Mouse (Mus musculus): ENCODE measurements around the gene Csrnp1.
A peak's percentile ranks its signal among the peaks of the same experiment; 100 is the strongest.

Csrnp1 gene

DNA sequence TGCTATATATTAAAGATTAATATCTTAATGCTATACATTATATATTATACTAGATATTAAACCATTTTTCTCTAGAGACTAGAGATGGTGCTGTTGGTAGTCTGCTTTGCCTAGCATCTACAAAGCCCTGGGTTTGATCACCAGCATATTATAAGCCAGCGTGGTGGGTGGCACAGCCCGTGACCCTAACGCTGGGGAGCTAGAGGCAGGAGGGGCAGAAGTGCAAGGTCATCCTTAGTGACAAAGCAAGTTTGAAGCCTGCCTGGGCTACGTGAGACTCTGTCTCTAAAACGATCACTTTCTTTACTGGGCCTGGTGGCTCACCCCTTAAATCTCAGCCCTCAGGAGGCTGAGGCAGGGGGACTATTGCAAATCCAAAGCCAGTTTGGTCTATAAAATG, 18.4 kb upstream of the Csrnp1 start:
- no peak for DNase-seq (ENCODE audit: low spot score in 2 of 2)

DNA sequence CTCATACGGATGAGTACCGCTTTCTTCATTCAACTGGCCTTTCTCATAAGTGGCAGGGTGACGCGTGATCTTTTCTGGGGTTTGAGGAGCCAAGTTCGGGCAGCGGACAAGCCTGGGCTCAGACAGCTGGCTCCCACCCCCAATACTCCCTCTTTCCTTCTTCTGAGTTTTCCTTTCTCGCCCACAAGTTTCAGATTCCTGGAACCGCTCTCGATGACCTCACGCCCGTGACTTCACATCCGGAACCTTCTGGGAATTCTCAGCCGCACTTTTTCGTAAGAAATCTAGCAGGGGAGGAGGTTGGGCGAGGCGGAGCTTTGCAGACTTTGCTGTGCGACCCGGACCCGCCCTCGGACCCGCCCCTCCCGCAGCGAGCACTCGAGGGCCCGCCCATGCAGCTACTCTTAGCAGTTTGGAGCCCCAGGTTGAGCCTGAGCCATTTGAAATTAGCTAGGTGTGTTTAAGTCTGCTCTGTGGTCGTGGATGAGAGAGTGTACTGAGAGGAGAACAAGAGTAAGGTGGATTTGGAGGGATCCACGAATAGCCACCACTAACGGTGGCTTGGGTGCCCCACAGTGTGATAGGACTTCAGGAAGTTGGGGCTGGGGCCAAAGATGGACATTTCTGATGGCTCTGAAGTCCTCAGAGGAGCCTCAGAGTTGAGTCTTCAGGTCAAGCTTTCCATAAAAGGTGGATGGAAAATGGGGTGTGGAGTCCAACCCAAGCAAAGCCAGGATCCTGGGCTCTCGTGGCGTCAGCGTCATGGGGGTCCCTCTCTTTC, 17.7 kb upstream of the Csrnp1 start:
- peak in 1 of 2 experiments; percentile 53 for DNase-seq (ENCODE audit: low spot score in 2 of 2)

DNA sequence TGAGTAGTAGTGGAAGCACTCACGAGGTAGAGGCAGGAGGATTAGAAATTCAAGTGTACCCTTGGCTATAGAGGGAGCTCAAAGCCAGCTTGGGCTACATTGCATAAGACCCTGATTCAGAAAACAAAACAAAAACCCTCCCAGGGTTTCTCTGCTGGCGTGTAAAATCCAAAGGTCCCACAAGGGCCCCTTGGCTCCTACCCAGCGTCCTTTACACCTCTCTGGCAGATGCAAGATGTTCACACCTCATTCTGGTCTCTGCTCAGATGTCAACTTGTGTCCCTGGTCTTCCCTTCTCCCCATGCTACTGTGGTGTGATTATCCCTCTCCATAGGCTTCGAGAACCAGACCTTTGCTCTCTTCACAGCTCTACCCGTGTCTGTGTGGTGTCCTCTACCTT, 16.3 kb upstream of the Csrnp1 start:
- DNase-seq (ENCODE audit: low spot score in 2 of 2) = no peak

DNA sequence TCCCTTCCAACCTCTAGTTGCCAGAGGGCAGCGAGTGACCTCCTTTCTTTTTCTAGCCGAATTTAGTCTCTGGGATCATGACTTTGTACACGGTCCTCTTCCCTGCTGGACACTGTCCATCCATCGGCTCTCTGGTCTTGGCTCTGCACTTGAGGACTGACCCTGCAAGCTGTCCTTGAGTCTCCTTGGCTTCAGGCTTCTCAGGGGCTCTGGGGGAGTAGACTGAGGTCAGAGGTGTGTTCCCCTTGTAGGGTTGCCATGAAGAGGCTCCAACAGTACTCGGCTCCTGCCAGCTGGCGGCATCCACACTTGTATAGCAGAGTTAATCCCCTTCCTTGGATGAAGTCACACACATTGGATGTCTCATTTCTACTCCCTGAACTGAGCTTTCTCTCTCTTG, 15.2 kb upstream of the Csrnp1 start:
- DNase-seq (ENCODE audit: low spot score in 2 of 2) = no peak

DNA sequence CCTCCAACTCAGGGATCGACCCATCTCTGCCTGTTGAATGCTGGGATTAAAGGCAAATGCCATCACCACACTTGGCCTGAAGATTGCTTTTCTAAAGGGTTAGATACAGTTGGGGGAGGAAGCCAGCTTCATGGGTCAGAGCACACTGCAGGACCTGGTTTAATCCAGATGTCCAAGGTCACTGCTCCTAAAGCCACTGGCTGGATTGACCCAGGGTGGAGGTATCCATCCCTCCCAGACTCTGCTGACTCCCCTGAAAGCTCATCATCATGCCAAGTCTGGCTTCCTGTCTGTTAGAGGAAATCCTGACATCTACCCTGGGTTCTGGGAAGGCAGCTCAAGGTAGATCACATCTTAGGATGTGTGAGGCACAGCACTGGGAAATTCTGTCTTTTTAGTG, 14.3 kb upstream of the Csrnp1 start:
- DNase-seq (ENCODE audit: low spot score in 2 of 2) = no peak

DNA sequence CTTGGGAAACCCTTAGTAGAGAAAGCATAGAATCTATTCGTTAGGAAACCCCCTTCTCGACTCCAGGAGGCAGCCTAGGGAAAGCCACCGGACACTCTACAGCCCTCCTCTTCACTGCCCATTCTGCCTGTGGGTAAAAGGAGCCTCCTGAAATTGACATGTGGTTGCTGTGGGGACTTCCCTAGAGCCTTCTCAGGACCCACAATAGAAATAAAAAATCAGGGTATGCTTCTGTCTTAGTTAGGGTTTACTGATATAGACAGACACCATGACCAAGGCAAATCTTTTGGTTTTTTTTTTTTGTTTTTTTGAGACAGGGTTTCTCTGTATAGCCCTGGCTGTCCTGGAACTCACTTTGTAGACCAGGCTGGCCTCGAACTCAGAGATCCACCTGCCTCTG, 11.6 kb upstream of the Csrnp1 start:
- DNase-seq (ENCODE audit: low spot score in 2 of 2) = no peak

DNA sequence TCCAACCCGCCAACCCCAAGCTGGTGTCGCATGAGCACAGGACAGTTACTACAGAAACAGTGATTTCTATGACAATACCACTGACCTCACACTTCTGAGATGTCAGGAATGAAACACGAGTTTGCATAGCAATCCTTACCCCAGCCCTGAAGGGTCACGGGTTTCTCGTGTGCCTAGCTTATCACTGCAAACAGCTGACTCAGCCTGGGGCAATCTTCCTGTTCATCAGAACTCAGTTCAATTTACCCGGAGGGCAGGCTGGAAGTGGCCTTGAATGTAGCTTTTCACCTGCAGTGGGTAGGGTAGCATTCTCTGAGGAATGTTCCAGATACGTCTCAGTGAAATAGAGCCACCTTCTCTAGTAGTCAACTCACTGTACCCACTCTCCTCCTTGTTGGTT, 9.7 kb upstream of the Csrnp1 start:
- DNase-seq (ENCODE audit: low spot score in 2 of 2) = no peak

DNA sequence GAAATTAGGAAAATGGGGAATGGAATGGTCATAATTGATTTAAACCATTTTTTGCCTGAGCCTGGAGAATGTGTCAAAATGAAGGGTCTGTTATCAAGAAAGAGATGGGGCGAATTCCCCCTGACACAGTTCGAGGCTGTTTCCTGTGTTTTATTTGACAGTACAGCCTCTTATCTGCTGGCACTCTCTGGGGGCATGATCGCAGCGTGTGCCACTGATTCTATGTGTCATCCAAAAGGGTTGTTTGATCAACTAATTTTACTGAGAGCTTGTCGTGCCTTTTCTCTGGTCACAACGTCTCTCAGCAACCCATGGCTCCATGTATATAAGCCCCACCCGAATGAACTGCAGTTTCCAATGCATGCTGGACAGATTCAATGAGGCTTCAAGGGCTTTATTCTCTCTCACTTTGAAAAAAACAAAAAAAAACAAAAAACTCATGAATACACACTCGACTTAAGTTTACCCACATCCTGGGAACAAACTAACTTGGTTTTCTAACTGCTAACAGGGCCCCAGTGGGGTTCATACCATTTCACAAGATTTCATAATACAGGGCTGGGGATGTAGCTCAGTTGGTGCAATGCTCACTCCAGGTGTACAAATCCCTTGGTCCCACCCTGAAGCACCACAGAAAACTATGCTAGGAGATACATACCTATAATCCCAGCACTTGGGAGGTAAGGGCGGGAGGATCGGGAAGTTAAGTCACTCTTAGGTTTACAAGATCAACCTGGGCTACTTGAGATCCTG, 8.8 kb upstream of the Csrnp1 start:
- DNase-seq (ENCODE audit: low spot score in 2 of 2) = no peak

DNA sequence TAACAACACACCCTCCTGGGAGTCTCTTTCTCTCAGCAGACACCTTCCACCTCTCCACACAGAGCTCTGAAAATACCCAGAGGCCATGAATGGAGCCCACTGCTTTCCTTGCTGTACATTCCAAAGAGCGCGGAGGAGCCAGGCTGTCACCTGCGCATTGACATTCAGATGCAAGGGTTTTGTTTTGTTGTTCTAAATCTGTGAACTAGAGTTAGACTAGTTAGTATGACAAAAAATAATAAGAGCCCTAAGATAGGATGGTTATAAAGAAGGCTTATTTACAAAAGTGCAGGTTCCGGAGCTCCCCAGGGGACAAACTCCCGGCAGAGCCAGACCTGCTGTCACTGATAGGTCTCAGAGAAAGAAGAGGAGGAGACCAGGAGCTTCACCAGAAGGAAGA, 6.9 kb upstream of the Csrnp1 start:
- no peak for DNase-seq (ENCODE audit: low spot score in 2 of 2)

DNA sequence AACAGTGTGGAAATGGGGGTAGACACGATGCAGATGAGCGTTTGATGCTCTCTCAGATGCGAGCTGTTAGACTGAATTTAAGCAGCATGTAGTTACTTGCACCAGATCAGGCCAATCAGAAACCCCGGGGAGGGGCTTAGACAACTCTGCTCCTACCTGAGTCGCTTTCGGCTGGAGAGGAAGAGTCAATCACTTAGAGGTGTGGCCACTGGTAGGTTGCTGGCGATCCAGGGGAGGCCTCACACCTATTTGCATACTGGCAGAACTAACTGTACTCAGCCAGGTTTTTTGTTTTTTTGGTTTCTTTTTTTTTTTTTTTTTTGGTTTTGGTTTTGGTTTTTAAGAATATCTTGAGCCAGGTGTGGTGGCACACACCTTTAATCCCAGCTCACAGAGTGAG, 3.8 kb upstream of the Csrnp1 start:
- peak in 1 of 2 experiments; percentile 55 for DNase-seq (ENCODE audit: low spot score in 2 of 2)

DNA sequence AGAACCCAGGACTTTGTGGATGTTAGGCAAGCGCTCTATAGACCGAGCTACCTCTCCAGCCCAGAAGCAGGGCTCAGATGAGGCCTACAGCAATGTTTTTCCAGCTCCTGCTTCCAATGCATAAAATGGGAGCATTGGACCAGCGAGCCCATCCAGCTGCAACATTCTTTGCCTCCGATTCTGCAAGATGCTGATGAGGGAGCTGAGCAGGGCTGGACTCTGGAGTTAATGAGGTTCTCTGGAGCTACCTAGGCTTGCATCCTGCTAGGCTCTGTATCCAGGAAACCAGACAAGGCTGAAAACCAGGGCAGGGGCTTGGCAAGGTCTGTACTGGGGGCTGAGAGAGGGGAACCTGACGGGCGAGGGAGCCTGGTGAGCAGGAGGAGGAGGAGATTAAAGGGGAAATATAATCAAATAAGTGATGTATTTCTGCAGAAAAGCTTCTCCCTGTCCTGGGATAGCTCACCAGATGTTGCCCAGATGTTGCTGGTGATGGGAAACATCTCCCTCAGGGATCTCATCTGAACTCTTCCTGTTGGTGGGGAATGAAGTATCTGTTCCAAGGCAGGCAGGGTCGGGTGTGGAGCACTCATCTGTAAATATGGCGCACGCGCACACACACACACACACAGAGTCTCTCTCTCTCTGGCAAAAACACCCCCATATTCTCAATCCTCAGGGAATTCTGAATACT, 1.6 kb upstream of the Csrnp1 start:
- no peak for DNase-seq (ENCODE audit: low spot score in 2 of 2)

DNA sequence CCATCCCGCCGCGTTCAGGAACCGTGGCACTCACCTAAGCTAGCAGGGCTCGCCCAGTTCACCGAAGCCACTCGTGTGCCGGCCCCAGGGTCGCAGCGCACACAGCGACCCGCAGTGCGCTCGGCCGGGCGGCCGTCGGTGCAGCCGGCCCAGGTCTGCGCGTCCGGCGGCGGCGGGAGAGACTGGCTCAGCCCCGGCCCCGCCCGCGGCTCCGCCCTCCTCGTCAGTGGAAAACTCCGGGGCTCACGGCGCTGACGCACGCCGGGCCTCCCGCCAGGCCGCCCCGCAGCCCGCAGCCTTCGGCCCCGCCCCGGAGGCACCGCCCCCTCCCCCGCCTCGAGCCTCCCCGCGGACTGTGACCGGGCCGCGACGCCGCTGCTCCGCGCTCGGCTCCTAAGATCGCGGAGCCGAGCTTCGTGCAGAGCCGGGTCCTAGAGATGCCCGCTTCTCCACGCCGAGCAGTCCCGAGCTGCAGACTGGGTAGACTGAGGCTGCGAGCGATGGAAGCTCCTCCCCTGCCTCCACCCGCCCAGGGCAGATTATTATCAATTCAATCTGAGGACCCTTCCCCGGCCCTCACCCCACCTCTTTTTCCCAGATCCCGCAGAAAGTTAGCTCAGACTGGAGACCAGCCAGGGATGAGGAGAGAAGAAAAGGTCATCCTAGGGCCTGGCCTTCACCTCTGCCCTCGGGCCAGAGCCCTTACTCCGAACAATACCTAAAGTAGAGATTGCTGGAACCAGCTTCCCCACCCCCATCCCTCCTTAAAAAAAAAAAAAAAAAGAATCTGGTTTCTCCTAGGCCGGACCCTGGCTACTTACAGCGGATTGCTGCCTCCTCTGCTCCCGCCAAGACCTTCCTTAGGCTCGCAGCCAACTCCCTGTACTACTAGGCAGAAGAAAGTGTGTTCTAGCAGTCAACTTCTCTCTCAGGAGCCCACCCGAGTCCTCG, 598 bp downstream of the Csrnp1 start:
- peak; percentile 80 to 85 for DNase-seq (ENCODE audit: low spot score in 2 of 2)

DNA sequence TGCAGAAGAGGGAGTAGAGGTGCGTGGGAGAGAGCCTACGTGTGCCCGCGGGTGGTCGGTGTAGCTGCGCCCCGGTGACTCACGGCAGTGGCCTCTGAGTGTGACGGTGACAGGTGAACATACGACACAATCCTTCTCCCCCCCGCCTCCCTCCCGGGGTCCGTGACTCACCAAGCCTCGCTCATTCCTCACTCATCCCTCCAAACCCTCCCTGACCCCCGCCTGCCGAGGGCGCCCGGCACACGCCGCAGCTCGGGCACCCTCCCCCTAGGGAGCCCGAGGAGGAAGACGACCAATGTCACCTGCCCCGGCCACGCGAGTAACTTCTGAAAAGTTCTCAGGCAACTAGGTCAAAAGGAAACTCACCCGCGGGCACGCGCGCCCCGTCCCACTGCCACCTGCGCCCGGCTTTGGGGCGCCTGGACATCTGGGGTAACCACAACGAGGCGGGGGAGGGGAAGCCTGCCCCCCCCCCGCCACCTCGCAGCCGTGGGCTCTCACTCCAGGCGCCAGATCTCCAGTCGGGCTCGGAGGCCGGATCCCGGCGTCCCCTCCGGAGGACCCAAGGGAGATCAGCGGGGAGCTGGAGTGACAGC, 1.4 kb downstream of the Csrnp1 start:
- DNase-seq (ENCODE audit: low spot score in 2 of 2) = peak; percentile 69 to 84

DNA sequence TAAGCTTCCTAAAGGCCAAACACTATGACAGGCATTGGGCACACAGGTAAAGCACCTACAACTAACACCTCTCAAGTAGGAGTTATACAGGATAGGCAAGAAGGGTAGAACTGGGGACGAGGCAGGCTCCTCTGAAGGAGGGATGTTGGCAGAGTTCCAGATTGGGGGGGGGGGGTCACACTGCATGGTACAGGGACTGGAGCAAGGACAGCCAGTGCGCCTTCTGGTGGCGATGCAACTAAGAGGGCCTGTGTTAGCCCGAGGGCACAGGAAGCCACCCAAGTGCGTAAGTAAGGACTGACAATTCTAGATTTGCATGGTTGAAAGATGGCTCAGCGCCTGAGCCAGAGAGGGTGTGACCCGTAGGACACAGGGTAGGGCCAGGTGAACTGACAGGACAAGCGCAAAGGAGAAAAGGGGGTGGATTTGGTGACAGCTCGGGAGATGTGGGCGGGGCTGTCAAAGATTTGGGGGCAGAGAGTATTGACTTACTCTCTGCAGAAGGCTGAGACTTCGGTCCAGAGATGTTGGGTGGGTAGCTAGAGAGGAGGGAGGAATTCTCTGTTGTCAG, 2.1 kb downstream of the Csrnp1 start:
- DNase-seq (ENCODE audit: low spot score in 2 of 2) = peak; percentile 76 to 87

DNA sequence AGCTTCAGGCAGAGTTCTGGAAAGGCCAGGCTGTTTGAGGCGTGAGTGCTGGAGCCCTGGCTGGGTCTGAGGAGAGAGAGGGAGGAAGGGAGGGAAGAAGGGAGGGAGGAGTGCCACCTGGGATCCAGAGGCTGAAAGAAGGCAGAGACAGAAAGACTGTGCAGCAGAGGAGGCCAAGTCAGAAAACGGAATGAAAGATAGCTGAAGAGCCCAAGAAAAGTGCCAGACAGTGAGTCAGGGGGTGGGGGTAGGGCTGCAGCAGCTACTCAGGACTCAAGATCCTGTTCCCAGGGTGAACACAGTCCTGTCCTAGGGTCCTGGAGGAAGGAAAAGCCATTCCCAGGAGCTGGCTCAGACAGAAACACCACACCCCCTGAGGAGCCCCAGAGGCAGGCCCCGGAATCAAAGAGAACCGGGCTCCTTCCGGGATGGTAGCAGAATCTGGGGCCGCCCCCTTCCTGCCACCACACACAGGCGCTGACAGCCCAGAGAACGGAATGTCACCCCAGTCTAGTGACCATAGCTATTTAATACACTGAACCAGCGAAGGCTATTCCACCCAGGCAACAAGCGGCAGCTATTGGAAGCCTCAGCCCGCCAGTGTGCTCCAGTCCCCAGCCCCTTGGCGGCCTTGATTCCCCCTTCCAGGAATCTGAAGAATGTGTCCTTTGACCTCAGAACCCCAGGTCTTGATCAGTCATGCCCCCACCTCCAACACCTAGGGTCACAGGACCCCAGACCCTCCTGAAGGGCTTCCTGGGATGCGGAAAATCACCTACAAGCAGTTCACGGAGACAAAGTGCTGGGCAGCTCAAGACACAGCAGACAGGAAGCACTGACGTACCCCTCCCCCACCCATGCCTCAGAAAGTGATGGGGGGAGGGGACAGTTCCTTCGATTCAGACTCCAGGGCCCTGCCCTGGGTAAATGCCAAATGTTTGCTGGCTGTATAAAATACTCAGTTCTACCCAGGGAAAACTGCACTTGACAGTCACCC, 3.0 kb downstream of the Csrnp1 start:
- peak; percentile 74 for DNase-seq (ENCODE audit: low spot score in 2 of 2)

DNA sequence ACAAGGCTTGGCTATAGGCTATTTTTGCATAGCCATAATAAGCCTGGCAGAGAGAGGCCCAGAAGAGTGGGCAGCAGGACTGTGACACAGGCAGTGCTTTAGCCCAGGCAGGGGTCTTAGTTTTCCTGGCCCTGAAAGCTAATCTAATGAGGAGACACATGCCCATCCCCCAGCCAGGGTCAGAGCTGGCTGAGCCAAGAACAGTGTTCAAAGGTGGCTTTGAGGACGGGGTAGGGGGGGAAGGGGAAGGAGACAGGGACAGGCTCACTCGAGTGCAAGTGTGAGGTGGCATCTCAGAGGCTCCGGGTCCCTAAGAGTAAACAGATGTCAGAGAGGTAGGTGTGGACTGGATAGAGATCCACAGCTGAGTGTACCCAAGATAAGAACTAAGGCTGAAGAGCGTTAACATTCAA, 3.7 kb downstream of the Csrnp1 start:
- no peak for DNase-seq (ENCODE audit: low spot score in 2 of 2)

DNA sequence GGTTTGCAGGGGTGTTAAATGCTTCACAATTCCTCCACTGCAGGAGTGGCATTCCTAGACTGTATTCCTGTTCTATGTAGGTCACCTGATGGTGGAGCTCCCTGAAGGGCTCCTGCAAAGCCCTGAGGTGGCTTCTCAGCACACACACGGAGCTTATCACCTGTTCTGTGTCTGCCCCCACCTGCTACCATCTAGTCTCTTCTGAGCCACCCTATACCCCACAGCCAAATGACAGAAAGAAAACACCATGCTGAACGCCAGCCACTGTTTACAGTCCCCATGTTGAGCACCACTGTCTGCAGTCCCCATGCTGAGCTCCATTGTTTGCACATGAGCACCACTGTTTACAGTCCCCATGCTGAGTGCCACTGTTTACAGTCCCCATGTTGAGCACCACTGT, 4.7 kb downstream of the Csrnp1 start:
- no peak for DNase-seq (ENCODE audit: low spot score in 2 of 2)

DNA sequence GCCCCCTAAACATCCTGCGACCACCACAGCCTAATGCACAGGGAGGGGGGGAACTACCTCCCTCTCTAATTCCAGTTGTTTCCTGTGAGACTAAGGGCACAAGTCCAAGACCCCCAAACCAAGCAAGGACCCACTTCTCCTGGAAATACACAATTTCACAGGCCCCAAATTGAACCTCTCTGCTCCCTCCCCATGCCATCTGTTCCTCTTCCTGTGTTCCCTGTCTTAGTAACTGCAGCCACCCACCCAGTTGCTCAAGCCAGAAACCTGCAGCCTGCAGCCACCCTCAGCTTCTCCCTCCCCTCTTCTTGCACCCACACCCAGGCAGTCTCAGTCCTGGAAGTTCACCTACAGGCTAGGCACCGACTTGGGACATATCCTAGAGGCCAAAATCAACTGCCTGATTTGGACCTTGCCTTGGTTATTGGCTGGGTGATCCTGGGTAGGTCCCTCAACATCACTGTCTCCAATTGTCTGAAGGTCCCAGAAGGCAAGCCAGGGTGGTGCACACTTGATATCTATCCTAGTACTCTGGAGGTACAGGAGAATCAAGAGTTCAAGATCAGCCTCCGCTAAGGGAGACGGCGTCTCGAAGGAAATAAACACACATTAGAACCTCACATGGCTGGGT, 5.5 kb downstream of the Csrnp1 start:
- no peak for DNase-seq (ENCODE audit: low spot score in 2 of 2)

Data from natural killer cell, adult 2 months (primary cell).